Mouse (Mus musculus) cerebellum, adult 2 months (tissue): Measurements from ENCODE around the gene Ndrg4.

Source experiments
- CTCF ChIP-seq: fragments of 200-500 bp; IDR thresholded peaks from 2 replicates; pipeline ENCODE4 v1.5.1; 2011; ENCODE audit warnings: low read depth, mild to moderate bottlenecking, control low read depth, low read length, moderate library complexity, borderline replicate concordance; ENCODE audit not compliant: insufficient read depth
- POLR2A ChIP-seq: fragments of 200-500 bp; IDR thresholded peaks from 2 replicates; pipeline ENCODE4 v1.6.1; 2011; ENCODE audit warnings: low read length, control low read depth, borderline replicate concordance; ENCODE audit not compliant: insufficient read depth

GRCm38 (mm10) chr8:95741732-95742131 is 65.0 kb downstream of the Ndrg4 start:
- TF ChIP-seq POLR2A, result no peak
- TF ChIP-seq CTCF, result no peak
